Mouse (Mus musculus) thymus, postnatal 0 days (tissue): ENCODE measurements around the gene Gm10799. TPM values are rescaled to one million over a fixed set of nuclear protein-coding genes. Genes with fewer than 3 reads are reported as not detected.
A peak's percentile ranks its signal among the peaks of the same experiment; 100 is the strongest.
"Not testable (repeated sequence)": the region's sequence is repeated elsewhere in the genome, so short reads cannot be mapped to it uniquely, and the experiment has no call there.

Experiments used
- DNase-seq: peaks from one replicate; pipeline ENCODE4 v3.0.0-alpha.2; 2015; ENCODE audit warnings: low spot score
- polyA plus RNA-seq: library from polyadenylated mRNA; unstranded; fragments of >200 nt; fragmentation: Nextera tagmentation; extraction: Ambion mirVana; gene quantifications from 2 replicates; pipeline ENCODE4 v1.2.1, GENCODE M21; 2015

Gene Gm10799
- polyA plus RNA-seq: not detected in 2 replicates

DNA sequence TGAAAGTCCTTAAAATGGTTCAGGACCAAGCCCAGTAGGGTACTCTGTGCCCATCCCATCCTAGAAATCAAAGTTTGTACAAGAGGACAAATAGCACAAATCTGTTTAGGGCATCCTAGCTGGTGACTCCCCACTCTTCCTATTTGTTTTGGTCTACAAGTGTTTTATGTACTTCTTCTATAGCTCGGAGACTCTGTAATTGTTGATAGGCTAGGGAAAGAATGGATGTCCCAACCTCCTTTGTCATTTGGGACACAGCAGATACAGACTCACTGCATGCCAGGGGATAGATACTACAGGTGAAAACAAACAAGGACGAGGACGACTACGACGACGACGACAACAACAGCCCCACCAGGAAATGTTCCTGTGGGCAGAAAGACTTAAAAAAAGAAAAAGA, at the start of gene Gm10799:
TSS of gene Gm10799 (minus strand) at position 101 of the 400 bp plus-strand sequence.
- DNase-seq: not testable (repeated sequence)

DNA sequence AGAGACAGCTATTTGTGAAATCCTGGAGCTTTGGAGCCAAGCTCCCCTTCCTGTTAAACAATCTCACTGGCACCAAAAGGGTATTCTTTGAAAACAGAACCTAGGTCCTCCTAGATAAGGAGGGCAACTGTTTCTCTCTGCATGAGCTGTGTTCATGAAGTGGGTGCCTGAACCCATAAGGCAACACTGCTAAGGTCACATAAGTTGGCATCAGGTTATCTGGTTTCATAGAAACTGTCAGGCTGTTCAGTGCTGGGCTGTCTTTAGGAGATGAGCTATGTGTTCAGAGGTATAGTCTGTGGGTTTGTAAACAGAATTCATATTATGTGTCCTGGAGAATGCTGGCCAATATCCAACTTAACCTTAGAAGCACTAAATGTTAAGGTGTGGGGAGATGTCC, 48.8 kb upstream of the Gm10799 start:
- DNase-seq: not testable (repeated sequence)

DNA sequence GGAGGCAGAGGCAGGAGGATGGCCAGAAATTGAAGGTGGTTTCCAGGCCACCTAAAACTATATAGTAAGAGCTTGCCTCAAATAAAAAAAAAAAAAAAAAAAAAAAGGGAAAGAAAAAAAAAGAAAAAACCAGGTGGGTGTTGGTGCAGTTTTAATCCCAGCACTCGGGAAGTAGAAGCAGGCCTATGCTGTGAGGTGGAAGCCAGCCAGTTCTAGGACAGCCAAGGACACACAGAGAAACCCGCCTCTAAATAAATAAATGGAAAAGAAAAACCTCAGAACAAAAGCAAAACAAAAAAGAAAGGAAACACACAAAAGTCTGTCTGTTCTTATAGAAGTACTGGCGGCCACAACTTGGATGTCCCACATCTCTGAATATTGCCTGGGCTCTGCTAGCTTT, 46.5 kb upstream of the Gm10799 start:
- DNase-seq: no peak

DNA sequence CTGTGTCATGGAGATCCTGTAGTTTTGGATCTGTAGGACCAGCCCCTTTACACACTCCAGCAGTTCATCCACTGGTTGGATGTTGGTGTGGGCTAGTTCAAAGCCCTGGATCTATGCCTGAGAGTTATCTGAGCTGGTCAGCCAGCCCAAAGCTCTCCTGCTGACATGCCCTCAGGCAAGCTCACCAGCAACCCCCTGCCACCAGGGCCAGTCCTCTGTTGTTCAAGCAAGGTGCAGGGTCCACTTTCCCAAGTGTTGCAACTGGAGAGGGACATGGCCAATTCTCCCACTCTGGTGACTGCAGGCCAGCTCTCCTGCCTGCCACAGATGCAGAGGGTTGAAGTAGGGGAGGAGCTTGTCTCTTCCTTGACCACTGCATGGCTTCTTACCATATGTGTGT, 45.2 kb upstream of the Gm10799 start:
- DNase-seq: not testable (repeated sequence)

DNA sequence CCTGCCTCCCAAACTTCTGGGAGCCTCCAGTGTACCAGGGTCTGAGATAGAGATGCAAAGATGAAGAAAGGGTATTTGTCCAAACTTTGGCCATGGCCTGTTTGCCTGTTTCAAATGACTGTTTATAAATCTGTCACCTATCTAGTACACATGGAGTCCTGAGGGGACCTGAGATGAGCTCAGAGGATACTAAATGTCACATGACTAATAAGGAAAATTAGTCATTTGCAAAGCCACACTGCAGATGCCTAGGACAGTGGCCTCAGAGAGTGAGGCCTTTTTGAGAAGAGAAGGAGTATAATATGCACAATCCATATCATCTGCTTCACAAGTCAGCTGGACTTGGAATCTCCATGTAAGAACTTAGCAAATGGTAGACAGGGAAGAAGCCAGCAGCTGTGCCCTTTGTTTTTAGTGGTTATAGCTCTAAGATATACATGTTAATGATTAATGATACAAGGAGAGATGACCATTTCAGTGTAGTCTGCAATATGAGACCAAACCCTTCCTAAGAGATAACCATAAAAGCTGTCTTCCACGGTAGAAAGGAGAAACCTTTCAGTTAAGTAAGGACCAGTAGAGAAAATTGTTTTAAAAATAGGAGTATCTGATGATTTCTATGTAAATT, 42.9 kb upstream of the Gm10799 start:
- not testable (repeated sequence) for DNase-seq

DNA sequence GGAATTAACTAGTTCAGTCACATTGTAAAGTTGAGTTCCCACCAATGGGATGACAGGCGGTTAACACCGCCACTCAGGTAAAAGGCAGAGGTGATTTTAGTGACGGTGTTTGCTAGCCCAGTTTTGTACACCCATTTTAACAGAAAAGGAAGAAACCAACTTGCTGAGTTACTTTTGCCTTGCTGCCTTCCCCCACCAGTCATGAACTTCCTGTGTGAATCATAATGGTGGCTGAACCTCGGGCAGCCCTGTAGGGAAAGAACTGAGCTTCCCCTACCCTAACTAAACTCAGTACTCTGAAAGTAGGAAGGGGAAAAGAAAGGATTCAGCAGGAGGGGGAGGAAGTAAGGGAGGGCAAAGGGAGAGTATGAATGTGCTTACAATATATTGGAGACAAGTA, 41.7 kb upstream of the Gm10799 start:
- DNase-seq: no peak

DNA sequence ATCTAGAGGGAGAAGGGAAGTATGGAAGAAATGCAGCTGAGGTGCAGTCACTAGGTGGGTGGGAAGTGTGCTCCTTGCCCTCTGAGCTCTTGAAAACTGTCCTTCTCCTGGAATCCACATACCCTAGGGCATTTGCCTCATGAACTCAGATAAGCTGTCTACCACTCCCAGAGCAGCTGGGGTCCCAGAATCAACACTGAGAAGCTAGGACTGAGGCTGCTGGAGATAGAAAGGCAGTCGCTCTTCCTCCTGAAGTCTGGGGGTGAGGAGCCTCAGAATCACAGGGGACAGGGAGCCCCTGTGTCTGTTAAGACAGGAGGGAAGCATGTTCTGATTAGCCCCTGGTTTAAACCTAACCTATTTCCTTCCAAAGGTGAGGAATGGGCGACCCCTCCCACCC, 41.2 kb upstream of the Gm10799 start:
- DNase-seq: no peak

DNA sequence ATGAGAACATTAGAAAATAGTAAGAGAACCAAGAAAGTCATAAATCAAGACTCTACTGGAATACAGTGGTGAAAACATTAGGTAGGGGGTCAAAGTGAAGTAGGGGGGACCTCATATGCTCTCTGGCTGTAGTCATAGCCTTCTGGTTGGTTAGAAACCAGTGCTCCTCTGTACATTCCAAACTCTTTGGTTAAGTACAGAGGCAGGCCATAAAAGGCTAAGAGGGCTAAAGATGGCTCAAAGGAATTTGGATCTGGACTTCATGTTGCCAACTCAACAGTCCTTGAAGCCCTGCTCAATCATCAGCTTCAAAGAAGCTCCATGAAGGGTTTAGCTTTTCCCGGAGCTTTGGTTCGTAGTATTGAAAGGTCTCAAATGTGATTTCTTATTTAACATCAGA, 40.7 kb upstream of the Gm10799 start:
- DNase-seq: not testable (repeated sequence)

DNA sequence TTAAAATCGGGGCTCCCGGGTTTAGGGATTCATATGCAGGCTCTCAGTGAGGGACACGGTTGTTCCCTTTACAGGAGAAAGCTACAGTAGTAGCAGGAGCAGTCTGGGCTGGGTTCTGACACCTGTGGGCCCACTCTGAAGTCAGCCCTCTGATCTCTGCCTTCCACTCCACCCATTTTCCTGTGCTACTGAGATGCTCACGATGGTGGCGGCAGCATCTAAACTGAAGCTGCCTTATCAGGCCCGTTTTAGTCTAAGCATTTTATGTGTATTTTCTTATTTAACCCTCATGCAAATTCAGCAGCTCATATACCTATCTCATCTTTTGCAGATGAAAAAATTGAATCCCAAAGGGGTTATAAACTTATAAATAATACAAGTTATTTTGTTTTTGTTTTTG, 36.5 kb upstream of the Gm10799 start:
- DNase-seq: no peak

DNA sequence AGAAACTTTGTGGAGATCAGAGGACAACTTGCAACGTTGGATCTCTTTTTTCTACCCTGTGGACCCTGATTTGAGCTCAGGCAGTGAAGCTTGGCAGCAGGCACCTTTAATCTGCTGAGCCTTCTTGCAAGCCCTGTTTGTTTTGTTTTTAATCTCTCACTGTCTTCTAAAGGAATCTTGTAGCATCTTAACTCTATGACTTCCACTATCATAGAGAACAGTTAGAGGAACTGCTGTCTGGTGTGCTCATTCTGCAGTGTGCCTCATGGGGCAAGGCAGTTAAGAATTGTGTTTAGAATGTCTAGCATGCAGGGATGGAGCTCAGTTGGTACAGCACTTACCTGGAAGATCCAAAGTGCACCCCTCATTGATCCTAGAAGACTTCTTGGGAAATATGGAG, 31.6 kb upstream of the Gm10799 start:
- no peak for DNase-seq

DNA sequence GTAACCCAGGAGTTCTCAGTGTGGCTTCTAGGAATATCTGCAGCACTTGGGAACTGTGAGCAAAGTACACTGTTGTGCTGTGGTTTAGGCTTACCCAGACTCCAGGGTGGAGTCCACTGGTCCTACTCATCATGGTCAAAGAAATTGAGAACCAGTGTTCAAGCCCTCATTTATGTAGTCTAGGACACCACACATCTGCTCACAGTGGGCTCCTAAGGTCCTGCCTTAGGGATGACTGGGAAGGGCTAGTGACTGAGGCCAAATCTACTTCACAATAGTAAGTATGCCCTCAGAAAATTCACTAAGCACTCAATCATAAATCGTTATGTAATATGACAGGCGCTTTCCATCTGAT, 30.9 kb upstream of the Gm10799 start:
- DNase-seq: no peak

DNA sequence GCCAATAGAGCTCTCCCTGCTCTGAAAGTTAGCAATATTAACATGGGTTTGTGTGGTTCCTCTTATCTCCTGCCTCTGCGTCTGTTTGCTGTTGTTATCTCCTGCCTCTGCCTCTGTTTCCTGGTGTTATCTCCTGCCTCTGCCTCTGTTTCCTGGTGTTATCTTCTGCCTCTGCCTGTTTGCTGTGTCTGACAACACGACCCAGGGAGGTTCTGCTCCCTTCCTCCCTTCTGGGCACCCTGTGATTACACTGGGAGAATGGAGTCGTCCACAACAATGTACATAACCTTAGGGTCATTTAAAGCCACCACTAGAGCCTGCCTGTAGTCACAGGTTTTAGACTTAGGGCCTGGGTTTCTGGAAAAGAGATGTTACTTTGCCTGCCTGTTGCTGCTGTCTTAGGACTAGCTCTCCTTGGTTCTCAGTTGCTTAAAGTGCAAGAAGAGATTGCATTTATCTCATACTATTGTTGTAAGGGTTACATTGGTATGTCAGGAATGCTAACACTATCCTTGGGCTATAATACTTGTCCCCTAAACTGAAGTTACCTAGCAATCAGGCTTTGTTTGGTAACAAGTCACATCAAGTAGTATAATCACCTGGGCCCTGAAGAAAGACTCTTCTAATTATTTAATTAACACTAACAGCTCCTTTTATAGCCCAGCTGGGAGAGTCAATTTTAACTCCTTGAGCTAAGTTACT, 30.3 kb upstream of the Gm10799 start:
- no peak for DNase-seq

DNA sequence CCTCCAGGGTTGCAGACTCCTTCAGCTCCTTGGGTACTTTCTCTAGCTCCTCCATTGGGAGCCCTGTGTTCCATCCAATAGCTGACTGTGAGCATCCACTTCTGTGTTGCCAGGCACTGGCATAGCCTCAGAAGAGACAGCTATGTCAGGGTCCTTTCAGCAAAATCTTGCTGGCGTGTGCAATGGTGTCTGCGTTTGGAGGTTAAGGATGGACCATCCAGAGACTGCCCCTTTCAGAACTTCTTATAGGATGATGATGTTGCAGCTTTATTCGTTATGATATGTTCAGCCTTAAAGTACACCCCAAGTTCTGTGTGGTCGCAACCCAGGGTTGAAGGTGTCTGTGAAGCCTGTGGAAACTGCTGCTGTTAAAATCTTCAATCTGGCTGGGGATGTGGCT, 29.0 kb upstream of the Gm10799 start:
- not testable (repeated sequence) for DNase-seq

DNA sequence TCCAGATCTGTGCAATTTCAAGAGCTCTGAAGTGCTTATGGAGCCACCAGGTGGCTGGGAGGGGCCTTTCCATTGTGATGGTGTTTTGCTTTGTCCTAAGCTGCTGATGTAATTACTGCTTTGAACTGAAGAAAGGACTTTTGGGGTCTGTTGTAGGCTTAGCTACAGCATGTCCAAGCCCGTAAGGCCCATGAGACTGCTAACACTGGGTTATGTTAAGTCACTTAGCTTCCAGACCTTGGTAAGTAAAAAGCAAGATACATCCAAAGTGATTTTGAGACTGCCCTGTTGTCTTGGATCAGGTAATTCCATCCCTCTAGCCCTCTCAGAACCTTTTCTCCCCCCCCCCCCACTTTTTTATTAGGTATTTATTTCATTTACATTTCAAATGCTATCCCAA, 28.4 kb upstream of the Gm10799 start:
- DNase-seq: not testable (repeated sequence)

DNA sequence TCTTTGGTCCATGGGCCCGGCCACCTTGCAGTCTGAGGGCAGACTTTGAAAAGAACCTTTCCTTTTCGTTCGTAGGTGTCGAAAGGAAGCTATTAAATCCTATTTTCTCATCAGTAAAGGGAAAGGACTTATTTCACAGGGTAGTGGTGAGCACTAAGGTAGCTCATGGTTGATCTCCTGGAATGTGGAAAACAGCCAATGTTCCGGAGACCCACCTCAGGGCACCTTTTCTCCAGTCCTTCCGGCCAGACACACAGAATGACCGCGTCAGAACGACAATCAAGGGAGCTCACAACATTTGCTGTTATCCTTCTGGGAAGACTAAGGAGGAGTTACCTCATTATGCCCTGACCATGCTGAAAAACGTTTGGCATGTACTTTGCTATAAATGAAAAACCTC, 27.9 kb upstream of the Gm10799 start:
- no peak for DNase-seq

DNA sequence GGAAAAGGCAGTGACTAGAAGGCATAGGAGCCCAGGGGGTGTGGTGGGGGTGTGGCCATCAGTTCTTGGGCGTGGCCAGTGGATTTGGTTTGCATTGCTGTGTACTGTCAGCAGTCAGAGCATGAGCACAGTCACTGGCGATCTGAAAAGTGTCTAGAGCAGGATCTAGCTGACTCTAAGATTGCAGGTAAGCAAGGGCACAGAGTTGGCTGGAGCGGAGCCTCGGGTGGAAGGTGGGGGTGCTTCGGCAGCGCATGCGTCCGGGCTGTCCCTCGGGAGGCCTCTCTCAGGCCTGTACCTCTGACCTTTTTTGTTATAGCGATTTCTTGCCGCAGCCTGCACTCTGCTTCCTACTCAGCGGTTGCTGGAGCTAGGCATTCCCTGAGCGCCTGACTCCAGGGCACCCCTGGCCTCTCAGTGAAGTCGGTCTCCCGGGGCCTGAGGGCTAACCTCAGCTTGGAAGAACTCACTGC, 27.4 kb upstream of the Gm10799 start, which contains the start of gene Cd59a:
TSS of gene Cd59a (plus strand) at position 61 of the 473 bp plus-strand sequence.
- DNase-seq: peak; percentile 66

DNA sequence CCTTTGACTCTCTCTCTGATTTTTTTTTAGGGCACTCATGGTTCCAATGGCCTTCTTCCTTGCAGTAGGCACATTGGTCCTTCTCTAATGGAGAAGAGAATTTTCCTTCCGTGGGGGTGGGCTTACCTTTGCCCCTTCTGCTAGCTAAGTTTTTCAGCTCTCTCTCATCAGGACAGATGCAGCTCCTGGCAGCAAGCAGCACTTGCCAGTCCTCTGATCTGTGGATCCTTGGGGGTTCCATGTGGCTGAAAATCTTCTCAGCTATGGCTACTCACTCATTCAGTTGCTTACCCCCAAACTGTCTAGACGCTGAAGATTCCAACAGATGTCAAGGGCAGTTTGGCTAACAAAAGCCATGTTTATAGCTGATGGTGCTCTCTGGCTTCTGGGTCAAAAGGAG, 25.0 kb upstream of the Gm10799 start:
- no peak for DNase-seq

DNA sequence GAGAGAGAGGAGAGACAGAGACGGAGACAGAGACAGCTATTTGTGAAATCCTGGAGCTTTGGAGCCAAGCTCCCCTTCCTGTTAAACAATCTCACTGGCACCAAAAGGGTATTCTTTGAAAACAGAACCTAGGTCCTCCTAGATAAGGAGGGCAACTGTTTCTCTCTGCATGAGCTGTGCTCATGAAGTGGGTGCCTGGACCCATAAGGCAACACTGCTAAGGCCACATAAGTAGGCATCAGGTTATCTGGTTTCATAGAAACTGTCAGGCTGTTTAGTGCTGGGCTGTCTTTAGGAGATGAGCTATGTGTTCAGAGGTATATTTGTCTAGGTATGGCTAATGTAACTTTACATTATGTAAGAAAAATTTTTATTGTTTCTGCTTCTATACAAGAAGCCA, 19.2 kb upstream of the Gm10799 start:
- DNase-seq: not testable (repeated sequence)

DNA sequence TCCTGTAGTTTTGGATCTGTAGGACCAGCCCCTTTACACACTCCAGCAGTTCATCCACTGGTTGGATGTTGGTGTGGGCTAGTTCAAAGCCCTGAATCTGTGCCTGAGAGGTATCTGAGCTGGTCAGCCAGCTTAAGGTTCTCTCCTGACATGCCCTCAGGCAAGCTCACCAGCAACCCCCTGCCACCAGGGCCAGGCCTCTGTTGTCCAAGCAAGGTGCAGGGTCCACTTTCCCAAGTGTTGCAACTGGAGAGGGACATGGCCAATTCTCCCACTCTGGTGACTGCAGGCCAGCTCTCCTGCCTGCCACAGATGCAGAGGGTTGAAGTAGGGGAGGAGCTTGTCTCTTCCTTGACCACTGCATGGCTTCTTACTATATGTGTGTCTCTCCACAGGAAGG, 15.7 kb upstream of the Gm10799 start:
- DNase-seq: not testable (repeated sequence)

DNA sequence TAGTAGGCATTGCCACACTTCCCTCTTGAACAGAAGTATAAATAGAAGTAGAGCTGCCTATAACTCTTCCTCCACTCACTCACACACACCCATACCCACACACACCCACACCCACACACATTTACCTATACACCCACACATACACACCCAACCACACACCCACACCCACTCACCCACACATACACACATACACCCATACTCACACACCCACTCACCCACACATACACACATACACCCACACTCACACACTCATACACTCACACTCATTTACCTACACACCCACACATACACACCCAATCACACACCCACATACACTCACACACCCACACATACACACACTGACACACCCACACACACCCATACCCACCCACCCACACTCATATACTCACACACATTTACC, 14.1 kb upstream of the Gm10799 start:
- no peak for DNase-seq

DNA sequence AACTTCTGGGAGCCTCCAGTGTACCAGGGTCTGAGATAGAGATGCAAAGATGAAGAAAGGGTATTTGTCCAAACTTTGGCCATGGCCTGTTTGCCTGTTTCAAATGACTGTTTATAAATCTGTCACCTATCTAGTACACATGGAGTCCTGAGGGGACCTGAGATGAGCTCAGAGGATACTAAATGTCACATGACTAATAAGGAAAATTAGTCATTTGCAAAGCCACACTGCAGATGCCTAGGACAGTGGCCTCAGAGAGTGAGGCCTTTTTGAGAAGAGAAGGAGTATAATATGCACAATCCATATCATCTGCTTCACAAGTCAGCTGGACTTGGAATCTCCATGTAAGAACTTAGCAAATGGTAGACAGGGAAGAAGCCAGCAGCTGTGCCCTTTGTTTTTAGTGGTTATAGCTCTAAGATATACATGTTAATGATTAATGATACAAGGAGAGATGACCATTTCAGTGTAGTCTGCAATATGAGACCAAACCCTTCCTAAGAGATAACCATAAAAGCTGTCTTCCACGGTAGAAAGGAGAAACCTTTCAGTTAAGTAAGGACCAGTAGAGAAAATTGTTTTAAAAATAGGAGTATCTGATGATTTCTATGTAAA, 13.2 kb upstream of the Gm10799 start:
- DNase-seq: not testable (repeated sequence)

DNA sequence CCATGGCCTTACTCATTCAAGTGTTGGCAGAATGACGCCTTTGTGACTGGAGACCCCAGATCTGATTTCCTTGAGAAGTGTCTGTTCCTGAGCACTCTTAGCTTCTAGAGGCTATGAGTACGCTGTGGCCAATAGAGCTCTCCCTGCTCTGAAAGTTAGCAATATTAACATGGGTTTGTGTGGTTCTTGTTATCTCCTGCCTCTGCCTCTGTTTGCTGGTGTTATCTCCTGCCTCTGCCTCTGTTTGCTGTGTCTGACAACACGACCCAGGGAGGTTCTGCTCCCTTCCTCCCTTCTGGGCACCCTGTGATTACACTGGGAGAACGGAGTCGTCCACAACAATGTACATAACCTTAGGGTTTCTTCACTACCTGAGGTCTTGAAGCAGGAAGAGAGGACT, 9.9 kb upstream of the Gm10799 start:
- DNase-seq: not testable (repeated sequence)
